Mouse (Mus musculus) gastrocnemius, adult 18-20 months (tissue): ENCODE measurements around the gene Rassf1. TPM values are rescaled to one million over a fixed set of nuclear protein-coding genes. Genes with fewer than 3 reads are reported as not detected.

Experiments
- DNase-seq: peaks from one replicate; pipeline ENCODE4 v3.0.0; 2021; ENCODE audit warnings: low spot score
- total RNA-seq, 2 experiments: library from RNA; stranded (reverse); gene quantifications; 2 replicates each; pipeline ENCODE4 v1.2.3; 2021

Gene Rassf1
- total RNA-seq, 2 experiments from 2014 or later, result 11.9 to 13.6 TPM

DNA sequence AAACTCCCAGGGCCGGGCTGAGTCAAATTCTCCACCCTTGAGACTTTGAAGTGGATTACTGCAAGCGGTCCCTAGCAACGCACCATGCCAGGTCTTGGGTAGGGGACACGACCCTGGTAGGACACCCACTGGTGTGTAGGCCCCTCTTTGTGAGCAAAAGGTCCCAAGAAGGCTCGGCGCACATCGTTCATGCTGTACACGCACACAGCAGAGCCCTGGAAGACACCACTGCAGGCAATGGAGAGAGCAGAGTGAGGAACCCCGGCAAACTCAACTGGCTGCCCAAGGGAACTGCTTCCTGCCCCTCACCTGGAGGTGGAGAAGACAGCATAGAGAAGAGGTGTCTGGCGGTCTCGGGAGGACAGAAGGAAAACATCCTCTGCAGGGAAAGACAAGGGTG, 49.9 kb downstream of the Rassf1 start:
- DNase-seq, result no peak

DNA sequence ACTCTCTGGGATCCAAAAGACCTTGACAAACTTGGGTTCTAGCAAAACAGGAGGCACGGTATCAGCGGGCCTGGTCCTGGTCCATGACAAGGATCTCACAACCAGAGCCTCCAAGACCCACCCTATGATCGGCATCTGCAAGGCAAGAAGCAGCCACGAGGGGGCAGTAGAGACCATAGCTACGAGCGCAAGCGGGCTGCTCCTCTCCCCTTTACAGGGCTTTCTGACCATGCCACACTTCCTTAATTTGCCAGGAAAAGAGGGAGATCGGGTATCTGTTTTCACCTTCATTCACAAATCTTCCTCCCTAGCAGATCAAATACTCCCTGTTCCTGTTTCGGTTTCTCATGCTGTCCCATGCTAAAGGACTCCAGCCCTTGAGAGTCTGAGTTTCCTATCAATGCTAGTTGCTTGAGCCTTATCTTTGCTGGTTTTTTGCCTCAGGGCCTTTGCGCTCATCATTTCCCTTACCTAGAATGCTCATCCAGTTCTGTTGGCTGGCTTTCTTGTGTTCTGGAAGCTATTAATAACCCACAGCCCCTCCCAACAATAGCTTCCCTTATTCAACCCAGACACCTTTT, 50.8 kb downstream of the Rassf1 start:
- DNase-seq, result peak; percentile 95

DNA sequence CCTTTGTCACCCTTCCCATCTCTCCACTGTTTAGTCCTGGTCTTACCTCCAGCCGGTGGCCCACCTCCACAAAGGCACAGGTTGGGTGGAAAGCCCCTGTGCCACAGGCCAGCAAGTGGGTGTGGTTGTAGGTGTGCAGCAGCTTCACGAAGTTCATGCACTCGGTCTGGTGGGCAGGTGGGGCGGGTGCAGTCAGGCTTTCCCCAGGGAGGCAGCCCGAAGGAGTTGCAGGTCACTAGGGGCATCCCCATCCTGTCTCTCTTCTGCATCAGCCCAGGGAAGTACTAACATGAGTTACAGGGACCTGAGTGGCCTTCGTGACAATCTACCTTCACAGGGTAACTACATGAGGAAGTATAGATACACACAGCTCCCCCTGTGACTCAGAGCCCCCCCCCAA, 51.9 kb downstream of the Rassf1 start:
- no peak for DNase-seq

DNA sequence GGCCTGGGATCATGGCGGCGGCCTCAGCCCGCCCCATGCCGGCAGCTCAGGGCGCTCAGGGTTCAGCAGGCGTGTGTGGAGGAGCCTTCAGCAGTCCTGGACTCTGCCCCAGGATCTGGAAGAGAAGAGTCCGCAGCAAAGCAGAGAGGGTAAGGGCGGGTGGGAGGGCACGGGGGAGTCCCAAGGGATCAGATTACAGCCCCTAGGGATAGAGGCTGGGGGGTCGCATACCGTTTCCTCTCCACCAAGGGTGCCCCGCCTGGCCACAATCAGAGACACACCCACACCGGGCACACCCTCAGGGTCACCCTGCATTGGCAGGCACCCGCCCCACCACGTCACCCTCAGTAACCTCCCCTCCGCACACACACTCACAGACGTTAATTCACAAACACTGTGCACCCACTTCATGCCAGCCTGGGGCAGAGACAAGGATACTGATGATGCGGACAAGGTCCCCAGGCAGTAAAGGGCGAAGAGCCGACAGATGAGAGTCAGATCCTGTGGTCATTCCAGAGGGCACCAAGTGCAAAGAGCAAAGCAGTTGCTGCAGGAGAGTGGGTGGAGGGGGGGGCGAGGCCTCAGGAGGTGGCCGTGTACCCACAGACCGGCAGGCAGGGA, 53.8 kb downstream of the Rassf1 start:
- no peak for DNase-seq

DNA sequence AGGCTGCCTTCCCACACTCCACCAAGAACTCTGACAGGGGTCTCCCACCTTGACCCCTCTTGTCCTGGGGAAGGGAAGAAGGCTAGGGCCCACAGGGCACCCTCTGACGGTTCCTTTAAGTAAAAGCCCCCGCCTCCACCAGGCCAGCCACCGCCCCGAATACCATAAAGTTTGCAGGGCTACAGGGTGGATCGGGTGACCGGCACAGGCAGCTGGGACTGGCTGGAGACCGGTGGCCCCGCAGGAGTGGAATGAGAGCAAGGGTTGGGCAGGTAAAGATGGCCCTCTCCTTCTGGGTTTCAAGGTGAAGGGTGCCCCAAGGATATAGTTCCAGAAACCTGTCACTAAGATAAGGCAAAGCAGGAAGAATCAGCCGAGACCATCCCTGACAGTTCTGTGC, 55.2 kb downstream of the Rassf1 start:
- peak; percentile 62 for DNase-seq

DNA sequence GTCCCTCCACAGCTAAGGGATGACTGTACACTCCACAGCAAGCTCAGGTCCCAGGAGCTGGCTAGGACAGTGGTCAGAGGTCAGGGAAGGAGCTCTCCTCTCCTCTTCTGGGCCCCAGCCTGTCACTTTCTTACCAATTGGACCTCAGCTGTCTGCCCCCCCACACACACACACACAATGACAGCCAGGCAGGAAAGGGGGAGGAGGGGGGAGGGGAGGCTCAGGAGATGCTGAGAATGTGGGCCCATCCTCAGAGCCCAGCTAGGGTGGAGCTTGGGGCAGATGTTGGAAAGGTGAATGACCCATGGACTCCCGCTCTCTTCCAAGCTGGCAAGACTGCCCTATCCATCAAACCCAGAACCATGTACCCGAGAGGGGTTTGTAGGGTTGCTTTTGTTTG, 55.7 kb downstream of the Rassf1 start:
- DNase-seq, result no peak

DNA sequence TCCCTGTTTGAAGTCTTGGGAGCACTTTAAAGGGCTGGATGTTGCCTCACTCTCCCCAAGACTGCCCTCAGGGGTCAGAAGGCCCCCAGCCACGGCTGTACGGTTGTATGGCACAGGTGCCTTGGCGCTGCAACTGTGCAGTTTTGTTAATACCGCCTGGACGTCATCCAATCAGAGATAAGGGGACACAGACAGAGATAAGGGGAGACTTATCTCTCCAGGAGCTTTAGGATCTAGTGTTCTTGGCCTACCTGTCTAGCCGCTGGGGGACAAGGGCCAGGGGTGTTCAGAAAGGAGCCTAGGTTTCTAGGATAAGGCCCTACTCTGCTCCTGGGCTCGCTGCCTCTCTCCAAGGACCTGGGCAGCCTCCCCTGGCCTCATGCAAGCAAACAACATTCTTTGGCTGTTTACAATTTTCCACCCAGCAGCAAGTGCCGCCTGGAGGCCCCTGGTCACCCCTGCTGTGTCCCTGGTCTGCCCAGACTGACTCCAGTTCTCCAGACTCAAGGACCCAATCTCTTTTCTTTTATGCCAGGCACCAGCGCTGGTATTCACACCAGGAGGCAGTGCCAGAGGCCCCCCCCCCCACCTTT, 56.4 kb downstream of the Rassf1 start:
- no peak for DNase-seq

DNA sequence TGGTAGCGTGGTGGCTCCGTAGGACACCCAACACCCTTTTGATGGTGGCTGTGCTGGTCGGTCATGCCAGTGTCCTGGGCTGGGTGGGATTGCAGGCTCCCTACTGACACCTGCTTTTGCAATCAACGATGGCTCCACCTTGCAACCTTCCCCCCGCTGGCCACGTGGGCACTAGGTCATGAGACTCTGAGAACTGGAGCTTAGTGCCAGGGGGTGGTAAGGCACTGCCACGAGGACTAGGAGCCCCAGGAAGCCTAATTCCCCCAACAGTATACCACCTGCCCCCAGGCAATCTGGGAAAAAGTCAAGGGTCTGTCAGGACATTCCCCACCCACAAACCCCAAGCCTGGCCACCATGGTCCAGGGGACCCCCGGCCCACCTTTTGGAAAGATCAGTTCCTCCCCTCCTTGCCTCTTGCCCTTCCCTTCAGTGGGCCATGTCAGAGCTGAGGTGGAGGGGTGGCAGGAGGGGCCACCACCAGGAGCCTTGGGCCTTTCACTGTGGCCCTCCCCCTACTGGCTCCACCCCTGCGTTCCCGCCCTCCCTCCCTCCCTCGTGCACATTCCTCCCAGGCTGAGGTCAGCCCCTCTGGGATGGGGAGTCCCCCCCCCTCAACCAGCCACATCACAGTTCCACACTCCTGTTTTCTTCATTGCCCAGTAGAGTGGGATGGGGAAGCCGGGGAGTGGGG, 57.5 kb downstream of the Rassf1 start, which contains the start of gene Sema3b:
TSS of gene Sema3b (minus strand) at position 489 of the 692 bp plus-strand sequence.
- peak; percentile 53 for DNase-seq

DNA sequence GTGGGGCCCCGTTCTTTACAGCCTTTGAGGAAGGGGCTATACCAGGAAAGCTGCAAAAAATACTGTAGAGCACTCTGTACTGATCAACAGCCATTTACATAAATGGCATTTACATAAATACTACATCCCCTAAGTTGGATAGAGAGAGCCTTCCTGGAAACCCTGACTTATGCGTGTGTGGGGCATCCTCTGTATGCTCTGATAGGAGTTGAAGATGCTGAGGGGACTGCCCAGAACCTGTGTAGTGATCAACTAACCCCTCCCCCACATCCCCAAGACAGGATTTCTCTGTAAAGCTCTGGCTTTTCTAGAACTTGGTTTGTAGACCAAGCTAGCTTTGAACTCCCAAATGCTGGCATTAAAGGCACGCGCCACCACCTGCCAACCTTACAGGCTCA, 58.1 kb downstream of the Rassf1 start:
- DNase-seq, result no peak

DNA sequence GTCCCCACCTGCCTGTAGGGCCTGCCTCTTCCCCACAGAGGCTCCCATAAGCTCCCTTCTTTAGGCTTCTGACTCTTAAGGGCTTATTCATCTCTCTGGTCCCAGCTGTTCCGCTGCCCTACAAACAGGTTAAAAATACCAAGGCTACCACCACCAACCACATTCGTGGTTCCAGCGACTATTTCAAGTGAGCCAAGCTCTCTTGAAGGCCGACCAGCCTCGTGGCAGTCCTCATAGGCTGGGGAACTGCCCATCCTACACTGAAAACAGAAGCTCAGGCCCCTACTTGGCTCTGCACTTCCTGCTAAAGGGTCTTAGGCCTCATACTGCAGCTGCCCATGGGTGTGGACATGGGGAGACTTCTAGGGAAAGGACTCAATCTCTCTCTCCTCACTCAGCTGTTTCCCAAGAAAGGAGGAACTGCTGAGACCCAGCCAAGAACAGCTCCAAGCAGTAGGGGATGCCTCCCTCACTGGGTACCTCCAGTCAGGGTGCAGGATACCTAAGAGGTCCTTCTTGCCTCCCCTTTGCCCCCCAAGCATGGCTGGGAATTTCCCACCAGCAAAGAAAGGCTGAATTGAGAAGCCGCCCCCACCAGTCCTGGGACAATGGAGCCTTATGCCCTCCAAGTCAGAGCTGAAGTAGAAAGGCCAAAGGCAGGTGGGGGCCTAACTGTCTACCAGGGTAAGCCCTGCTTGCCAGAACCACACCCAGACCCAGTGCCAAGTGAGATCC, 60.3 kb downstream of the Rassf1 start:
- DNase-seq, result no peak

Other genes starting within 250 kb of the Rassf1 start
- gene Hemk1, start 213.2 kb upstream of the Rassf1 start, total RNA-seq, result 10 to 100 TPM; 11.8 to 13.3 TPM
- 10 to 100 TPM; 31.8 to 32.2 TPM for gene 6430571L13Rik, start 211.0 kb upstream of the Rassf1 start, total RNA-seq
- gene Cacna2d2, start 151.9 kb upstream of the Rassf1 start, total RNA-seq, result under 1 TPM; 0.52 to 0.94 TPM
- 10 to 100 TPM; 16.3 to 17.1 TPM for gene Tmem115, start 17.6 kb upstream of the Rassf1 start, total RNA-seq
- 1 to 10 TPM; 3.0 to 4.1 TPM for gene Cyb561d2, start 9.4 kb upstream of the Rassf1 start, total RNA-seq
- 10 to 100 TPM; 10.7 to 13.7 TPM for gene Nprl2, start 9.3 kb upstream of the Rassf1 start, total RNA-seq
- under 1 TPM; 0.40 to 0.68 TPM for gene Zmynd10, start 4.3 kb upstream of the Rassf1 start, total RNA-seq
- gene Tusc2, start 11.7 kb downstream of the Rassf1 start, total RNA-seq, result 10 to 100 TPM; 38.7 to 40.9 TPM
- gene Hyal2, start 16.4 kb downstream of the Rassf1 start, total RNA-seq, result 10 to 100 TPM; 14.0 to 25.3 TPM
- gene Hyal1, start 25.4 kb downstream of the Rassf1 start, total RNA-seq, result 1 to 10 TPM; 1.4 to 1.5 TPM
- gene Naa80, start 27.3 kb downstream of the Rassf1 start, total RNA-seq, result 10 to 100 TPM; 14.0 to 15.3 TPM
- gene Hyal3, start 29.3 kb downstream of the Rassf1 start, total RNA-seq, result under 1 TPM; 0.19 to 0.23 TPM
- 10 to 100 TPM; 44.6 to 49.7 TPM for gene Ifrd2, start 36.1 kb downstream of the Rassf1 start, total RNA-seq
- gene Sema3b, start 57.7 kb downstream of the Rassf1 start, total RNA-seq, result 10 to 100 TPM; 11.0 to 11.4 TPM
- 10 to 100 TPM; 59.3 to 75.5 TPM for gene Gnai2, start 83.8 kb downstream of the Rassf1 start, total RNA-seq
- gene Slc38a3, start 118.0 kb downstream of the Rassf1 start, total RNA-seq, result 10 to 100 TPM; 57.7 to 62.0 TPM
- gene Gnat1, start 128.2 kb downstream of the Rassf1 start, total RNA-seq, result not detected
- 1 to 10 TPM; 6.2 to 6.8 TPM for gene Sema3f, start 158.9 kb downstream of the Rassf1 start, total RNA-seq
- 10 to 100 TPM; 34.3 to 40.5 TPM for gene Rbm5, start 219.4 kb downstream of the Rassf1 start, total RNA-seq